Mouse (Mus musculus) thymus, postnatal 0 days (tissue): ENCODE measurements around the gene Hspb2. TPM values are rescaled to one million over a fixed set of nuclear protein-coding genes. Genes with fewer than 3 reads are reported as not detected.

Experiments used
- DNase-seq: peaks from one replicate; pipeline ENCODE4 v3.0.0-alpha.2; 2015; ENCODE audit warnings: low spot score
- polyA plus RNA-seq: library from polyadenylated mRNA; unstranded; fragments of >200 nt; fragmentation: Nextera tagmentation; extraction: Ambion mirVana; gene quantifications from 2 replicates; pipeline ENCODE4 v1.2.1, GENCODE M21; 2015

Gene Hspb2
- polyA plus RNA-seq, 1 experiment from 2014 or later = 2.7 TPM

GRCm38 (mm10) chr9:50718878-50719277 lies 33.3 kb downstream of the Hspb2 start:
- no peak for DNase-seq

GRCm38 (mm10) chr9:50714188-50714587 lies 38.0 kb downstream of the Hspb2 start:
- DNase-seq = no peak

- no peak for DNase-seq
Observed at GRCm38 (mm10) chr9:50711337-50711736, 40.8 kb downstream of the Hspb2 start.

- no peak for DNase-seq
Observed at GRCm38 (mm10) chr9:50709108-50709507, 43.0 kb downstream of the Hspb2 start.

GRCm38 (mm10) chr9:50704907-50705306 lies 47.2 kb downstream of the Hspb2 start:
- no peak for DNase-seq

Other genes starting within 250 kb of the Hspb2 start
- 141 and 158 TPM in 2 replicates for gene Pts, start 223.6 kb downstream of the Hspb2 start, polyA plus RNA-seq
- 25.7 and 28.5 TPM in 2 replicates for gene Il18, start 197.5 kb downstream of the Hspb2 start, polyA plus RNA-seq
- gene Bco2, start 197.2 kb downstream of the Hspb2 start, polyA plus RNA-seq = 0.39 and 0.45 TPM in 2 replicates
- gene Tex12, start 191.0 kb downstream of the Hspb2 start, polyA plus RNA-seq = not detected in 2 replicates
- 303 and 309 TPM in 2 replicates for gene Sdhd, start 148.5 kb downstream of the Hspb2 start, polyA plus RNA-seq
- 282 and 312 TPM in 2 replicates for gene Timm8b, start 148.4 kb downstream of the Hspb2 start, polyA plus RNA-seq
- 2.5 and 3.2 TPM in 2 replicates for gene Pih1d2, start 135.0 kb downstream of the Hspb2 start, polyA plus RNA-seq
- 26.4 and 30.9 TPM in 2 replicates for gene Nkapd1, start 134.9 kb downstream of the Hspb2 start, polyA plus RNA-seq
- gene Dlat, start 92.6 kb downstream of the Hspb2 start, polyA plus RNA-seq = 37.4 and 42.7 TPM in 2 replicates
- gene Dixdc1, start 12.8 kb downstream of the Hspb2 start, polyA plus RNA-seq = 0.91 and 1.0 TPM in 2 replicates
- gene 2310030G06Rik, start 5.8 kb downstream of the Hspb2 start, polyA plus RNA-seq = 6.2 and 6.3 TPM in 2 replicates
- 17.2 and 17.5 TPM in 2 replicates for gene Cryab, start 1.0 kb downstream of the Hspb2 start, polyA plus RNA-seq
- gene Fdxacb1, start 15.9 kb upstream of the Hspb2 start, polyA plus RNA-seq = 8.4 and 9.1 TPM in 2 replicates
- 17.2 and 19.1 TPM in 2 replicates for gene Alg9, start 22.7 kb upstream of the Hspb2 start, polyA plus RNA-seq
- gene 1110032A03Rik, start 23.2 kb upstream of the Hspb2 start, polyA plus RNA-seq = 33.2 and 39.6 TPM in 2 replicates
- 47.0 and 48.7 TPM in 2 replicates for gene Ppp2r1b, start 92.9 kb upstream of the Hspb2 start, polyA plus RNA-seq